Mouse (Mus musculus) E14TG2a.4 (cell line): ENCODE data around the gene Cntnap5b.

Experiments used
- CTCF ChIP-seq: conservative IDR thresholded peaks from 2 replicates; pipeline ENCODE4 v1.5.1; 2014; ENCODE audit warnings: low read length
- NANOG ChIP-seq: IDR thresholded peaks from 2 replicates; pipeline ENCODE4 v1.6.1; 2014; ENCODE audit warnings: borderline replicate concordance, low read length, mixed read lengths
- POU5F1 ChIP-seq: IDR thresholded peaks from 2 replicates; pipeline ENCODE4 v1.6.1; 2014; ENCODE audit warnings: low read length, borderline replicate concordance

DNA sequence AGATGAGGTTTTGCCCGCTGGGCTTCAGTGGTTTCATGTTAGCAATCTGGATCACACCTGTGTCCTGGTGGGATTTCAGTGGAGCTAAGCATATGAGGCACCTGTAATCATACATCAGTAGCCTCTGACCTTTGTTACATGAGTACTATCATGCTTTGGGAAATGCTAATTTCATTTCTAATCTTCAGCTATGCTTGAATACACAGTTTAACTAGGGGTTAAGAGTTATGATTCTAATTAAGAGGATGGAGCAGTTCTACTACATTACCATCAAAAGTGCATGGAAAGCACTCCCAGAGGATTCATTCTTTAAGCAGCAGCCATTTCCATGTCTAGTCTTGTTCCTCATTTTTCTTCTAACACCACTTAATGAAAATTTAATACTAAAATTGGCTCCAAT is 538.1 kb downstream of the Cntnap5b start:
- TF ChIP-seq CTCF (no peak), POU5F1 (no peak), NANOG (no peak)
